Mouse (Mus musculus): ENCODE measurements around the gene Cnih4. TPM values are rescaled to one million over a fixed set of nuclear protein-coding genes. Genes with fewer than 3 reads are reported as not detected.
A peak's percentile ranks its signal among the peaks of the same experiment; 100 is the strongest.

The Cnih4 gene
- polyA plus RNA-seq, 1 experiment, result 88.6 TPM

- Histone ChIP-seq H3K27ac (ENCODE audit: insufficient read depth, low read length) (no peak overlapping the region), H3K4me1 (ENCODE audit: control insufficient read depth, insufficient read depth, low read length) (peaks cover 4% of the 10 kb centered on the region; the same call in 1 of the 2 replicates), H3K4me3 (ENCODE audit: insufficient read depth, low read length) (no peak overlapping the region)
- TF ChIP-seq POLR2A (IDR thresholded peaks at IDR 0.05; ENCODE audit: low read depth, low read length) (no peak), CTCF (IDR thresholded peaks at IDR 0.05; ENCODE audit: borderline replicate concordance, insufficient read depth, low read length) (no peak)
Observed at GRCm38 (mm10) chr1:181148540-181148939, 4.0 kb downstream of the Cnih4 start.

- Histone ChIP-seq H3K27ac (ENCODE audit: insufficient read depth, low read length) (no peak overlapping the region), H3K4me1 (ENCODE audit: control insufficient read depth, insufficient read depth, low read length) (peaks cover 4% of the 10 kb centered on the region; the same call in 1 of the 2 replicates), H3K4me3 (ENCODE audit: insufficient read depth, low read length) (no peak overlapping the region)
- TF ChIP-seq CTCF (IDR thresholded peaks at IDR 0.05; ENCODE audit: borderline replicate concordance, insufficient read depth, low read length), result no peak
- TF ChIP-seq POLR2A (IDR thresholded peaks at IDR 0.05; ENCODE audit: low read depth, low read length), result no peak
Observed at GRCm38 (mm10) chr1:181149373-181150017, 5.0 kb downstream of the Cnih4 start.

GRCm38 (mm10) chr1:181150431-181150826, 5.9 kb downstream of the Cnih4 start:
- TF ChIP-seq CTCF (IDR thresholded peaks at IDR 0.05; ENCODE audit: borderline replicate concordance, insufficient read depth, low read length), result no peak
- TF ChIP-seq POLR2A (IDR thresholded peaks at IDR 0.05; ENCODE audit: low read depth, low read length), result no peak
- H3K4me3 ChIP-seq (ENCODE audit: insufficient read depth, low read length), result no peak overlapping the region
- H3K27ac ChIP-seq (ENCODE audit: insufficient read depth, low read length), result no peak overlapping the region

GRCm38 (mm10) chr1:181150827-181151534, 6.5 kb downstream of the Cnih4 start:
- TF ChIP-seq CTCF (IDR thresholded peaks at IDR 0.05; ENCODE audit: borderline replicate concordance, insufficient read depth, low read length) (no peak), POLR2A (IDR thresholded peaks at IDR 0.05; ENCODE audit: low read depth, low read length) (peak; percentile 92)
- Histone ChIP-seq H3K4me3 (ENCODE audit: insufficient read depth, low read length) (peak overlapping the region; percentile 81), H3K4me1 (ENCODE audit: control insufficient read depth, insufficient read depth, low read length) (peaks cover 4% of the 10 kb centered on the region; the same call in 1 of the 2 replicates), H3K27ac (ENCODE audit: insufficient read depth, low read length) (peak overlapping the region; percentile 42; the same call in 1 of the 2 replicates)

More at GRCm38 (mm10) chr1:181150431-181150826, 5.9 kb downstream of the Cnih4 start:
- H3K4me1 ChIP-seq (ENCODE audit: control insufficient read depth, insufficient read depth, low read length), result peaks cover 4% of the 10 kb centered on the region; the same call in 1 of the 2 replicates

GRCm38 (mm10) chr1:181151541-181151940, 7.0 kb downstream of the Cnih4 start:
- Histone ChIP-seq H3K27ac (ENCODE audit: insufficient read depth, low read length) (no peak overlapping the region), H3K4me1 (ENCODE audit: control insufficient read depth, insufficient read depth, low read length) (peaks cover 4% of the 10 kb centered on the region; the same call in 1 of the 2 replicates)
- TF ChIP-seq CTCF (IDR thresholded peaks at IDR 0.05; ENCODE audit: borderline replicate concordance, insufficient read depth, low read length) (no peak), POLR2A (IDR thresholded peaks at IDR 0.05; ENCODE audit: low read depth, low read length) (0 out of 2 replicates have a peak, but pooled peaks have one; percentile 10)

GRCm38 (mm10) chr1:181167816-181168215, 23.3 kb downstream of the Cnih4 start:
- TF ChIP-seq POLR2A (IDR thresholded peaks at IDR 0.05; ENCODE audit: low read depth, low read length), result no peak
- no peak for TF ChIP-seq CTCF (IDR thresholded peaks at IDR 0.05; ENCODE audit: borderline replicate concordance, insufficient read depth, low read length)
- H3K27ac ChIP-seq (ENCODE audit: insufficient read depth, low read length), result no peak overlapping the region
- no peaks in the 10 kb centered on the region for H3K4me1 ChIP-seq (ENCODE audit: control insufficient read depth, insufficient read depth, low read length)
- no peak overlapping the region for H3K4me3 ChIP-seq (ENCODE audit: insufficient read depth, low read length)

More at GRCm38 (mm10) chr1:181151541-181151940, 7.0 kb downstream of the Cnih4 start:
- H3K4me3 ChIP-seq (ENCODE audit: insufficient read depth, low read length), result peak overlapping the region; percentile 81

- TF ChIP-seq CTCF (IDR thresholded peaks at IDR 0.05; ENCODE audit: borderline replicate concordance, insufficient read depth, low read length) (no peak), POLR2A (IDR thresholded peaks at IDR 0.05; ENCODE audit: low read depth, low read length) (no peak)
- H3K27ac ChIP-seq (ENCODE audit: insufficient read depth, low read length), result no peak overlapping the region
- H3K4me3 ChIP-seq (ENCODE audit: insufficient read depth, low read length), result no peak overlapping the region
- H3K4me1 ChIP-seq (ENCODE audit: control insufficient read depth, insufficient read depth, low read length), result no peaks in the 10 kb centered on the region
Observed at GRCm38 (mm10) chr1:181168377-181168776, 23.9 kb downstream of the Cnih4 start.

GRCm38 (mm10) chr1:181170210-181170609, 25.7 kb downstream of the Cnih4 start:
- Histone ChIP-seq H3K4me3 (ENCODE audit: insufficient read depth, low read length) (no peak overlapping the region), H3K27ac (ENCODE audit: insufficient read depth, low read length) (no peak overlapping the region), H3K4me1 (ENCODE audit: control insufficient read depth, insufficient read depth, low read length) (no peaks in the 10 kb centered on the region)
- TF ChIP-seq CTCF (IDR thresholded peaks at IDR 0.05; ENCODE audit: borderline replicate concordance, insufficient read depth, low read length) (no peak), POLR2A (IDR thresholded peaks at IDR 0.05; ENCODE audit: low read depth, low read length) (no peak)

- Histone ChIP-seq H3K4me1 (ENCODE audit: control insufficient read depth, insufficient read depth, low read length) (no peaks in the 10 kb centered on the region), H3K27ac (ENCODE audit: insufficient read depth, low read length) (no peak overlapping the region)
- no peak for TF ChIP-seq POLR2A (IDR thresholded peaks at IDR 0.05; ENCODE audit: low read depth, low read length)
Observed at GRCm38 (mm10) chr1:181188925-181189324, 44.4 kb downstream of the Cnih4 start.

GRCm38 (mm10) chr1:181199446-181199845, 55.0 kb downstream of the Cnih4 start:
- no peak for TF ChIP-seq CTCF (IDR thresholded peaks at IDR 0.05; ENCODE audit: borderline replicate concordance, insufficient read depth, low read length)
- no peak for TF ChIP-seq POLR2A (IDR thresholded peaks at IDR 0.05; ENCODE audit: low read depth, low read length)
- Histone ChIP-seq H3K4me1 (ENCODE audit: control insufficient read depth, insufficient read depth, low read length) (peaks cover 4% of the 10 kb centered on the region), H3K27ac (ENCODE audit: insufficient read depth, low read length) (no peak overlapping the region), H3K4me3 (ENCODE audit: insufficient read depth, low read length) (no peak overlapping the region)

More at GRCm38 (mm10) chr1:181188925-181189324, 44.4 kb downstream of the Cnih4 start:
- no peak overlapping the region for H3K4me3 ChIP-seq (ENCODE audit: insufficient read depth, low read length)

Measured in embryonic fibroblast, embryonic 13.5 days (primary cell).